ENCODE assay signal across 10 mouse cellular contexts in genomic region chr5:113199126-113199771, GRCm38 (mm10). TPM values are rescaled to one million over a fixed set of nuclear protein-coding genes. Genes with fewer than 3 reads are reported as not detected.
A peak's percentile ranks its signal among the peaks of the same experiment; 100 is the strongest.
DNase-seq lines count a peak whose midpoint lies in the region; ATAC-seq and TF ChIP-seq lines count a peak whose summit lies in the region.
"Had no signal": no experiment of that assay in that cellular context is flagged by ENCODE, and none has a peak within 500 bp of the region (broad histone marks: within the 10 kb centered on the region; RNA-seq: fewer than 3 reads in every experiment).

No protein-coding gene starts in this region.

- 0 out of 2 replicates have a peak, but pooled peaks cover 4% of the 10 kb centered on the region for H3K4me1 ChIP-seq in kidney, postnatal 0 days (replicated peaks; ENCODE audit: insufficient read depth, low read length)
- H3K4me1 ChIP-seq in ES-Bruce4 (ENCODE audit: control insufficient read depth, insufficient read depth, low read length) = peaks cover 2% of the 10 kb centered on the region
- no peaks in the 10 kb centered on the region for H3K4me1 ChIP-seq in hindbrain, embryonic 14.5 days (replicated peaks; ENCODE audit: control insufficient read depth, insufficient read depth, low read length)

- no peak overlapping the region for H3K4me2 ChIP-seq in kidney, postnatal 0 days (ENCODE audit: low read length)
- no peak overlapping the region for H3K4me2 ChIP-seq in hindbrain, embryonic 14.5 days (replicated peaks)
- H3K4me2 ChIP-seq: liver, embryonic 15.5 days had no signal

- 0 out of 2 replicates have a peak, but pooled peaks cover 2% of the 10 kb centered on the region for H3K36me3 ChIP-seq in kidney, postnatal 0 days (ENCODE audit: insufficient read depth, low read length)
- no peaks in the 10 kb centered on the region for H3K36me3 ChIP-seq in ES-Bruce4 (ENCODE audit: control insufficient read depth, insufficient read depth, low read length, poor library complexity, severe bottlenecking)
- no peaks in the 10 kb centered on the region for H3K36me3 ChIP-seq in hindbrain, embryonic 14.5 days (replicated peaks; ENCODE audit: control insufficient read depth, insufficient read depth)
- H3K36me3 ChIP-seq: liver, embryonic 15.5 days had no signal

- no peak overlapping the region for H3K4me3 ChIP-seq in kidney, postnatal 0 days (replicated peaks; ENCODE audit: low read depth, low read length)
- no peak overlapping the region for H3K4me3 ChIP-seq in ES-Bruce4 (ENCODE audit: low read depth, low read length)
- no peak overlapping the region for H3K4me3 ChIP-seq in hindbrain, embryonic 14.5 days (replicated peaks; ENCODE audit: low read length)
- H3K4me3 ChIP-seq: liver, embryonic 15.5 days; myocyte had no signal

- ATAC-seq in kidney, postnatal 0 days (replicated peaks; ENCODE audit: low FRiP score, low read depth) = no peak
- ATAC-seq in hindbrain, embryonic 14.5 days (ENCODE audit: low FRiP score) = no peak

- H3K9ac ChIP-seq in kidney, postnatal 0 days (ENCODE audit: low read depth, low read length) = no peak overlapping the region
- H3K9ac ChIP-seq in ES-Bruce4 (ENCODE audit: low read depth, poor library complexity, severe bottlenecking) = no peak overlapping the region
- no peak overlapping the region for H3K9ac ChIP-seq in hindbrain, embryonic 14.5 days
- H3K9ac ChIP-seq: liver, embryonic 15.5 days had no signal

- H3K9me3 ChIP-seq in kidney, postnatal 0 days (replicated peaks; ENCODE audit: low read length) = no peaks in the 10 kb centered on the region
- no peaks in the 10 kb centered on the region for H3K9me3 ChIP-seq in ES-Bruce4 (replicated peaks; ENCODE audit: control insufficient read depth, insufficient read depth, low read length, poor library complexity, severe bottlenecking)
- H3K9me3 ChIP-seq in hindbrain, embryonic 14.5 days (ENCODE audit: control insufficient read depth, low read length) = no peaks in the 10 kb centered on the region
- H3K9me3 ChIP-seq: liver, embryonic 15.5 days had no signal

- no peak for TF ChIP-seq EP300 in ES-Bruce4 (IDR thresholded peaks at IDR 0.05; ENCODE audit: insufficient read depth, low read depth, low read length)

- TF ChIP-seq POLR2A in ES-Bruce4 (IDR thresholded peaks at IDR 0.05; ENCODE audit: insufficient read depth, low read length) = no peak

- no peak for DNase-seq in kidney, postnatal 0 days (ENCODE audit: low spot score)
- no peak for DNase-seq in kidney, postnatal 36 days
- peak; percentile 72 for DNase-seq in R1 (ENCODE audit: low read depth, low spot score)
- DNase-seq in hindbrain, embryonic 14.5 days (ENCODE audit: low spot score) = no peak
- no peak for DNase-seq in spleen, adult 18-20 months
- DNase-seq in spleen, postnatal 36 days (ENCODE audit: low spot score in 2 of 2) = no peak
- DNase-seq: embryo, embryonic 11 days had no signal

- WGBS in kidney, postnatal 0 days = 42% methylated on average over 8 of the region's 8 CpGs
- WGBS in hindbrain, embryonic 14.5 days = 50% methylated on average over 8 of the region's 8 CpGs

- TF ChIP-seq CTCF in kidney, postnatal 0 days (IDR thresholded peaks at IDR 0.05; ENCODE audit: low read depth) = no peak
- no peak for TF ChIP-seq CTCF in ES-Bruce4 (IDR thresholded peaks at IDR 0.05; ENCODE audit: low read depth, low read length)

- H3K27ac ChIP-seq in kidney, postnatal 0 days = peak overlapping the region; percentile 54; the same call in 1 of the 2 replicates
- peak overlapping the region; percentile 14; the same call in 1 of the 2 replicates for H3K27ac ChIP-seq in ES-Bruce4 (ENCODE audit: insufficient read depth, low read length)
- H3K27ac ChIP-seq in hindbrain, embryonic 14.5 days = 0 out of 2 replicates have a peak overlapping the region, but pooled peaks have one; percentile 5
- H3K27ac ChIP-seq: liver, embryonic 15.5 days had no signal

- H3K27me3 ChIP-seq in kidney, postnatal 0 days (ENCODE audit: insufficient read depth, low read length) = no peaks in the 10 kb centered on the region
- H3K27me3 ChIP-seq in ES-Bruce4 (ENCODE audit: control insufficient read depth, insufficient read depth, low read length, poor library complexity, severe bottlenecking) = no peaks in the 10 kb centered on the region
- no peaks in the 10 kb centered on the region for H3K27me3 ChIP-seq in hindbrain, embryonic 14.5 days (ENCODE audit: control insufficient read depth, insufficient read depth, low read length)
- H3K27me3 ChIP-seq: liver, embryonic 15.5 days had no signal

RNA-seq across cellular contexts. Expression of gene 2900026A02Rik, which starts 21.8 kb away (rescaled TPM):
- 4.8 and 5.0 TPM in 2 replicates for polyA plus RNA-seq in kidney, postnatal 0 days (2015; fragmentation: Nextera tagmentation; extraction: Ambion mirVana)
- 14.2 and 15.2 TPM in 2 replicates for polyA plus RNA-seq in ES-Bruce4 (2011; ENCODE audit: insufficient read depth, insufficient read length, low read depth, missing spikeins)
- 2.5 and 2.6 TPM in 2 replicates for polyA plus RNA-seq in hindbrain, embryonic 14.5 days (2014; fragmentation: Nextera tagmentation; extraction: Ambion mirVana)

RNA-seq across cellular contexts. Expression of gene Tmem211, which starts 27.5 kb away (rescaled TPM):
- polyA plus RNA-seq in kidney, postnatal 0 days (2015; fragmentation: Nextera tagmentation; extraction: Ambion mirVana) = 0.12 and 0.22 TPM in 2 replicates
- 0.76 and 0.97 TPM in 2 replicates for polyA plus RNA-seq in ES-Bruce4 (2011; ENCODE audit: insufficient read depth, insufficient read length, low read depth, missing spikeins)
- polyA plus RNA-seq in hindbrain, embryonic 14.5 days (2014; fragmentation: Nextera tagmentation; extraction: Ambion mirVana) = not detected in 2 replicates
- polyA plus RNA-seq: liver, embryonic 15.5 days; myocyte had no signal
